Mouse (Mus musculus) liver, adult 2 months (tissue): ENCODE results near the gene Esm1.

Experiments
- CTCF ChIP-seq: fragments of 200-500 bp; IDR thresholded peaks from 2 replicates; pipeline ENCODE4 v1.5.1; 2011; ENCODE audit warnings: low read depth, low read length, control low read depth
- POLR2A ChIP-seq: fragments of 200-500 bp; IDR thresholded peaks from 2 replicates; pipeline ENCODE4 v1.6.1; 2011; ENCODE audit warnings: low read length, control low read depth; ENCODE audit not compliant: insufficient read depth; ENCODE audit errors: extremely low read depth

- TF ChIP-seq POLR2A (no peak), CTCF (no peak)
Observed at GRCm38 (mm10) chr13:113224105-113224504, 14.6 kb downstream of the Esm1 start.
